Mouse (Mus musculus): ENCODE measurements around the gene Lrrc8e.
A peak's percentile ranks its signal among the peaks of the same experiment; 100 is the strongest.

- TF ChIP-seq EP300 (IDR thresholded peaks at IDR 0.05; ENCODE audit: insufficient read depth, low read depth, low read length) (peak; percentile 57; the same call in 1 of the 2 replicates), POLR2A (IDR thresholded peaks at IDR 0.05; ENCODE audit: insufficient read depth, low read depth, low read length) (peak; percentile 85)
Observed at GRCm38 (mm10) chr8:4238434-4239192, 12.0 kb downstream of the Lrrc8e start, which contains the start of the genes Map2k7 and Gm49320.

Data from heart, adult 2 months (tissue).